Mouse (Mus musculus): Measurements from ENCODE around the gene Khdc4.

Khdc4 gene

DNA sequence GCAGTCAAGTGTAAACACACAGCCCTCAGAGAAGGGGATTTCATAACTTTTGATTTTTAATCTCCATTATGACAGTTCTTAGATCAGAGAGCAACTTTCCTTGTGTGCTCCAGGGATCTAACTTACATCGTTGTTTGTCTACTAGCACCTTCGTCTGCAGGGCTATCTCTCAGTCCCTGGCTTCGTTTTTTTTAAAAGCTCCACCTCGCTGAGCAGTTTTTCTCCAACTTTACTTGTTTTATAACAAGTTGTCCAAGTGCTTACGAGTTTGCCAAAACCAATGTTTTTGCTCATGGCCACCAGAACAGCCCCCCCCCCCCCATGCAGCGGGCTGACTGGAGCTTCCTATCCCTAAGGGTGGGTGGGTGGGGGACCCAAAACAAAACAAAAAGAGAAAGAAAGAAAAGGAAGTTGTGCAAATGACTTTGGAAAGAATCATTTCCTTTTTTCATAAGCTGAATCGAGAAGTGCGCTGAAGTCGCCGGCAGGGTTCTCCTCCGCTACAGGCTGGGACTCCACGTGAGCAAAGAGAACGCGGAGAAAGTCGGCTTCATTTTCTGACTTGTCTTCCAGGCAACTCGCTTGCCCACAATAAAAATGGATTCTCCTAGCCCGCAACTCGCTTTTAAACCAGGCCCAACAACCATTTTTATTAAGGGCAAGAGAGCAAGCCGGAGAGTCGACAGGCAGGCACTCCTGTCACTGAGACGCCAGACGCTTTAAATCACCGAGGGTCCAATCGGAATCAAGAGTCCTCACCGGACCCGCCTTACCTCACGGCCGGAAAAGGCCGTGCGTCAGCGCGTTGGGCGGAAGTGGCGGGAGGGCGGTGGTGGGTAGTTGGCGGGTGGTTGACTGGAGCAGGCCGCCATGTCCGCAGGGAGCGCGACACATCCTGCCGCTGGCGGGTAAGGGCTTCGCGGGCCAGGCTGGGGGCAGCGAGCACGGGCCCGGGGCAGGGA is at the start of gene Khdc4:
TSS of gene Khdc4 (plus strand) at position 824 of the 962 bp plus-strand sequence.
- peak; percentile 99 for DNase-seq

DNA sequence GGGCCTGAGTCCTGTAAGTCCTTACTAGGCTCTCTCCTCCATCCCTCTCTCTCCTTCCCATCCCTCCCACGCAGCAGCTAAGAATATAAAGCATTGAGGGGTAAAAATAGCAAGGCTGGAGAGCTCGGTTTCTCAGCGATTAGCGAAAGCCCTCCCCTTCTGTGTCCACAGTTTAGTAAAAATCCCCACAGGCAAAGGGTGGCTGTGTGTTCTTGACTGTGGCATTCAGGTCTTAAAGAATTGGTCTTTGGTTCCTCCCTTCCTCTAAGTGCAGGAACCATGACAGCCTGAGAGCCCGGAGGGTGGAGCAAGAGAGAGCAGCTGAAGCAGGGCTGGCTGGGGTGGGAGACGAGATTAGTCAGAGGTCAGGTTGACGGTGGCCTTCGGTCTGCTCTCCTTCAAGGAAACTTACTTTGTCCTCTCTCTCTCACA is 49.0 kb upstream of the Khdc4 start:
- no peak for DNase-seq

DNA sequence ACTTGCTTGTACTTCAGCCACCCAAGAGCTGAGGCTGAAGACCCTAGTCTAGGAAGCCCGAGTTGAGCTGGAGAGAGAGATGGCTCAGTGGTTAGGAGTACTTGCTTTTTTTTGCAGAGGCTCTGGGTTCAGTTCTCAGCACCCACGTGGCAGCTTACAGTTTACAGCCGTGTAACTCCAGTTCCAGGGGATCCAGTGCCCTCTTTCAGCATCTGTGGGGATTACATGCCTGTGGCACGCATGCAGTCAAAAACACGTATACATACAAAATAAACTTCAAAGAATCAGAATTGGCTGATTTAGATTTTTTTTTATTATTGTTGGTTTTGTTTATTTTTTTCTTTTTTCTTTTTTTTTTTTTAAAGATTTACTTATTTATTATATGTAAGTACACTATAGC is 48.5 kb upstream of the Khdc4 start:
- DNase-seq: no peak

DNA sequence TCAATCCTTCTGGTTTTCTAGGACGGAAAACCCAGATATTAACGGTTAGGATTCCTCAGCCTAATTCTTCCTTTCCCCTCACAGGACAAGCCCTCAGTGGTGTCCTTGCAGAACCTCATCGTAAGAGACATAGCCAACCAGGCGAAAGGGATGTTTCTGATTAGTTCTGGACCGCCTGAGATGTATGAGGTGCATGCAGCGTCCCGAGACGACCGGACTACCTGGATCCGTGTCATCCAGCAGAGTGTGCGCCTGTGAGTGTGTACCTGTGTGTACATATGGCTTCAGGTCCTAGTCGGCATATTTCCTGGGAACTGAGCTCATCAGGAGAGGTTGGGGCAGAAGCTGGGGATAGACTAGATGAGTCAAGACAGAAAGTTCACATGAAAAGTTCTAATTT is 46.4 kb upstream of the Khdc4 start:
- no peak for DNase-seq

DNA sequence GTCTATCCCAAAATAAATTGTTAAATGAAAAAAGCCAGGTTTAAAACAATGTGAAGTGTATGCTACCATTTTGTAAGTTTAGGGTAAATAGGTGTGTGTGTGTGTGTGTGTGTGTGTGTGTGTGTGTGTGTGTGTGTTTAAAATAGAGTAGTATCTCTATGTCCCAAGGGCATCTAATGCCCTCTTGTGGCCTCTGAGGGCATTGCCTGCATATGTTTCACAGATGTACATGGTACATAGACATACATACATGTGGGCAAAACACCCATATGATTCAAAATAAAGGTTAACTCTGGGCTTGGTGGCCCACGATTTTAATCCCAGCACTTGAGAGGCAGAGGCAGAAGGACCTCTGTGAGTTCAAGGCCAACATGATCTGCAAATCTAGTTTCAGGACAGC is 44.9 kb upstream of the Khdc4 start:
- DNase-seq: peak; percentile 44

DNA sequence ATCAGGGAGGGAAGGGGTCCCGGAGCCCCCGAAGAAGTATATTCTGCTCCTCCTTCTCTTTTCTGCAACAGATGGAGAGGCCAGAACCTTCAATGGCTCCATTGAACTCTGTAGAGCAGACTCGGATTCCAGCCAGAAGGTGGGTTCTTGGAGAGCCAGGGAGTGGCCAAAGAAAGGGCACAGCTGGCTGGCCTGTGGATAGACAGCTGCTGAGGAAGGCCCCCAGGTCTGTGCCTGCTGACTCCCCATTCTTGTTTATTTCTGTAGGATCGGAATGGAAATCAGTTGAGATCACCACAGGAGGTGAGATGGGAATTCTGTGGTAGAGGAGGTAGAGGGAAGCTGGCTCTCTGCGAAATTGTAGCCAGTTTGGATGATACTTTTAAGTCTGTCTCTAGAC is 42.5 kb upstream of the Khdc4 start:
- no peak for DNase-seq

DNA sequence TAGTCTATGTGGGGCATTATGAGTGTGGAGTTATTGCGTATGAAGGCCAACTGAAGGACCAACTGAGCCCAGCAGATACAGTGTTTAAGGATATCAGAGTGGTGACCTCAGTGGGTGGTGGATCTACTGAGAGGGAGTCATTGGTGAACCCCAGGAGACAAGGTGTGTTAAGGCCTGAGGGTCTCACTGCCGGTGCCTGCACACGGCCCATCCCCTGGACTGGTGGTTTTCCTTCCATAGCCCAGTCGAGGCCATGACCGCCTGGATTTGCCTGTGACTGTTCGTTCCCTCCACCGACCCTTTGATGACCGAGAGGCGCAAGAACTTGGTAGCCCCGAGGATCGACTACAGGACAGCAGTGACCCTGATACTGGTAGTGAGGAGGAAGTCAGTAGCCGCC is 39.7 kb upstream of the Khdc4 start:
- DNase-seq: no peak

DNA sequence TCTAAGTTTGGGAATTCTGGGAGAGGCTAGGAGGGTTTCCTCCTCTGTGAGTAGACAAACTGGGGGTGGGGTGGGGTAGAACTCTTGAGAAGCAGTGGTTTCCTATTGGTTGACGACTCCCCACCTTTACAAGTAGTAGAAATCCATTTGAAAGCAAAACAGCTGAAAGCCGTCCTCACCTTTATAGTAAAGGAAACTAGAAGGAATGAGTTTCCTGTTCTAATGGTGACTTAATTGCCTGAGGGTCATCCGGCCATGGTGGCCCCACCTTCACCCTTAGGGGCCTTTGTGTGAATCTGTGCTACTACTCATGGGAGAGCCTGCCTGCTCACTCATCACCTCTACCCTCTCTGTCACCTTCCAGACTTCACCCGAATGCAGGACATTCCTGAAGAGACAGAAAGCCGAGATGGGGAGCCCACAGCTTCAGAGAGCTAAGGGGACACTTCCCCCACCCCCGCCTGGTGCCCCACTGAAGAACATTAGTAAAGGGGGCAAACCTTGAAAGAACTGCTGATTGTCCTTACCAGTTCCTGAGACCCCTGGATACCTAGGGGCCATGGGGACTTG is 39.1 kb upstream of the Khdc4 start:
- no peak for DNase-seq

DNA sequence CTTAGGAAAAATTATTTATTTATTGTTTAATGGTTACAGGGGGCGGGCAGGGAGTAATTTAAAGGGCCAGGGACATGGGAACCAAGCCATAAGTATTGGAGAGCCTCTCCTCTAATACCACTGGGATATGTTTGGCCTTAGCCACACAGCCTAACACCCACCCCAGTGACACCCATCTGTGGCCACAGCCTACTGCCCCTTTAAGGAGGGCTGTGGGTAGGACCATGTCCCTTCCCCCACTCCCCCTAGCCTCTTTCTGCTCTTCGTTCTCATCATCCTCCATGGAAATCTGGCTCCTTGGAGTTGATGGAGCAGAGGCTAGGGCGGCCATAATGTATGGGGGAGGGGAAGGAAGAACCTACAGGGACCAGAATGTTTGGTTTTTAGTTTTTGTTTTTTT is 38.5 kb upstream of the Khdc4 start:
- no peak for DNase-seq

DNA sequence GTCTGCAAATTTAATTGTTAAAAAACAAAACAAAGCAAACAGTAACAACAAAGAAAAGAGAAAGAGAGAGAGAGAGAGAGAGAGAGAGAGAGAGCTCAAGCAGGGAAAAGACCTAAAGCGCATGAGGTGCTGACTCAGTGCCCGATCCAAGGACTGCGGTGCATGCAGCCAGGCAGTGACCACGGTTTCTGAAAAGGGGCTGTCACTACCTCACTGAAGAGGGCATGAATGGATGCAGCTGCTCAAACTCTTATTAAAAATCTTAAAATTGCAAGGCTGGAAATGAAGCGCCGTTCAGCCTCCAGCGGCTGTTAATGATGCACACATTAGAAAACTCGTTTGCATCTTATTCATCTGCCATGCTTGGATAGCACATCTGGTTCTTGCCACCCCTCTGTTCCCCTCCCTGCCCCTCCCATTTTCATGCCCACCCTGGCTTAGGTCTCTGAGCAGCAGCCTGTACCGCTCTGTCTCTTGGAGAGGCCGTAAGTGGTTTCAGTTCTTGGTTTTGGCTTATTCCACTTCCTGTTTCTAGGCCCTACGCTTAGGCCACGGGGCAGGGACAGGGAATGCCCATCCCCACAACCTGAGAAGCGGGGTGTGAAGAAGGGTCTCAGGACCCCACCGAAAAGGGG is 37.7 kb upstream of the Khdc4 start:
- no peak for DNase-seq

DNA sequence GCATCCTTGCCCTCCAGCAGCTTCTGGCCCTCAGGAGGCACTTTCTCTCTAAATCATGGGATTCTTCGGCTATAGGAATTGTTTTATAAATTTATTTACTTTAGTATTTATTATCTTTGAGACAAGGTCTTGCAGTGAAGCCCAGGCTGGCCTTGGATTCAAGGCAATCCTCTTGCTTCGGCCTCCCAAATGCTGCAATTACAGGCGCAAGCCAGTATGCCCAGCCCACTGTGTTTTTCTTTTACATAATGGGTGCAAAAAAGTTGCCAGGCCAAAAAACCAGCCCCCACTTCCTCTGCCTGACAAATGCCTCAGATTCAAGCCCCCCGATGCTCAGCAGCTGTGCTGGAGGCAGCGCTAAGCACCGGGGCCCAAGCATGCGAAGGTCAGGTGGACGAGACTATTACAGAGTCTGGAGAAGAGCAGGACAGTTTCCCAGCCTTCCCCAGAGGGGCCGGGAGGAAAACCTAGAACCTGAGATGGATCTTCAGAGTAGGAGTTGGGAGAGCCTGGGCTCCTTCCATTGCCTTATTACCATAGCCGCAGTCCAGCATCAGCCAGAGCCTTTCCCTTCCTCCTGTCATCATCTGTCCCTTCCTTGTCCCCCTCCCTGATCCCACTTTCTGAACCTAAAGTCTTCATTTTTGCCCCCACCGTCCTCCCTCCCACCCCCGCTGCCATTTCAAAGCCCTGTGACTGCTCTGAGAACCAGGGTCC is 37.0 kb upstream of the Khdc4 start:
- DNase-seq: no peak

DNA sequence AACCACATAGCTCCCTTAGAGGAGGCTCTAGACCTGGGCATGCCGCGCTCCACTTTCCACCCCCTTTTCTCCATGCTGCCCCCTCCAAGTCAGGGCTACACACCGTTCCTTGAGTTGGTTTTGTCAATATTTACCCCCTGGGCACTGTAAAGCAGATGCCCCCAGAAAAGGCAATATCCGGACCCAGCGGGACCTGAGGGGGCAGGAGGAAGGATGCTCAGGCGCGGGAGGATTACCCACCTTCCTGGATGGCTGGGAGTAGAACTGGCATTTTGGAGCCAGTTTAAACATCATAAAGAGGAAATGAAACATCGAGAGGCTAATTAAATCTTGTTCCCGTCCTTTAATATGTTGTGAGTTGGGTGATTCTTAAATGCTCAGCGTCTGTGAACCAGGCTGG is 36.4 kb upstream of the Khdc4 start:
- no peak for DNase-seq

DNA sequence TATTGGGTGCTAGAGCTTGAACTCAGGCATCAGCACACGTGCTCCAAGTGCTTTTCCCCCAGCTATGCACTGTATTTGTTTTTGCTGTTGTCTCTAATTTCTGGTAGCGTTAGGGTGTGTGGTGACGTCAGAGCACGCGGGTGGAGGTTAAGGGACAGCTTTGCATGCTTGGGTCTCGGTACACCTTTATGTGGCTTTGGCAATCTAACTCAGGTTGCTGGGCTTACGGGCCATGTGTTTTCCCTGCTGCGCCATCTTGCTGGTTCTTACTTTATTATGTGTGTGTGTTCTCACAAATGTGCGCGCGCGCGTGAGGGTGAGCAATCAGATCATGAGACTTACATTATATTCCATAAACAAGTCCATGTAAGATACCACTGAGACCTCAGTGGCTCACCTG is 35.6 kb upstream of the Khdc4 start:
- DNase-seq: no peak

DNA sequence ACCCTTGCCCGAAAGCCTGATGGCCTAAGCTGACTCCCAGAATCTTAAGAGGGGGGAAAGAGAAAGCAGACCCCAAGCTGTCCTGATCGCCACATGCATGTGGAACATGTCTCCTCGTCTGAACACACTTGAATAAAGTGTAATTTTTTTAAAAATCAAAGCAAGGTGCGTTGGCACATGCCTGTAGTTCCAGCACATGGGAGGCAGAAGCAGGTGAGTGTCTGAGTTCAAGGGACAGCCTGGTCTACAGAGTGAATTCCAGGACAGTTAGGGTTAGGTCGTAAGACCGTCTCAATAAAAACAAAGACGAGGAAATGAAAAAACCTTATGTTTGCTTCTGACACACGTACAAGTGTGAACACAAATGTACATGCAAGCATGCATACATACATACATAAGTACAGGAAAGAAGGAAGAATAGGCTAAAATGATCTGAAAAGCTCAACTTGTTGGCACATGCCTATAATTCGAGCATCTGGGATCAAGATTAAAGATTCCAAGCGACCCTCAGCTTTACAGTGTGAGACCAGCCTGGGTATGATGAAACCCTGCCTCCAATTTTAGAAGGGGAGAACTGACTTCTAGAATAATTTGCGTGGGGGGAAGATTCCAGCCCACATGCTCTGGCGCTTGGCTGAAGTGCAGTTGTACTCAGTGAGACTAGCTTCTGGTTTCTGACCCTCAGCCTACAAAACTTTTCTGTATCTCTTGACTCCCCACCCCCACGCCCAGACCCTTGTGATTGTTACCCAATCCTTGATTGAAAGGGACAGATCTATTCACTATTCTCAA is 34.7 kb upstream of the Khdc4 start:
- DNase-seq: no peak

DNA sequence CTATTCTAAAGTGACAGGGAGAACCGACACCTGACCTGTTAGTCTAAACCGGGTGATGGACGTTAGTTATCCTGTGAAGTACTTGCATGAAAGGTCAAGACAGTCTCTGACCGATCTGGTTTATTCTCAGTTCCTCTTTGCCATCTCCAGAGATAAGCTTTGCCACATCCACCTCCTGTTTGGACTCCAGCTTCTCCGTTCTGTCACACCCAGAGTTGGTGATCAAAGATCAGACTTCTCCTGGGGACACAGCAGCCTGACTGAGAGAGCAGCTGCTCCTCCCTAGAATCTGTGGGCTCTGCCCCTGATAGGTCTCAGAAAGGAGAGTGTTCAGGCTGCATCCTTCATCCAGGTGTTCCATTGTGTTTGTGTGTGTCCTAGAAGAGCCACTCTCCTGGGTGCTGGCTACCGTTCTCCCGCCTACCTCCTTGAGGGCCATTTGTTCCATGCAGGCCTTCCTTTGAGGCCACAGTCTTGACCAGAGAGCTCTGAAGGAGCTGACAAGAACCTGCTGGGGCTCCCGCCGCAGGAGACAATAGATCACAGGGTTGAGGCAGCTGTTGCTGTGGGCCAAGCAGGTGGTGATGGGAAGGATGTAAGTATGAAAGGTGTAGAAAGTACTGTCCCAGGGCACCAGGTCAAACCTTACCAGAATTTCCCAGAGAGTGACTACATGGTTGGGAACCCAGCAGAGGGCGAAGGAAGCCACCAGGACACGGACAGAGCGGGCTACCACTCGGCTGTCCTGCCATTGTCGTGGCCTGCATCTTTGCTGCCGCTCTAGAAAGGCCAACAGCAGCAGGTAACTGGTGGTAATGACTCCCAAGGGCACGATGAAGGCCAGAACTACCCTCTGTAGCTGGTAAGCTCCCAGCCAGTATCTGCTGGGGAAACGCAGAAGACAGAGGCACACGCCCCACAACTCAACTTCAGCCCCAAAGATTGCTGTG is 33.7 kb upstream of the Khdc4 start:
- no peak for DNase-seq

DNA sequence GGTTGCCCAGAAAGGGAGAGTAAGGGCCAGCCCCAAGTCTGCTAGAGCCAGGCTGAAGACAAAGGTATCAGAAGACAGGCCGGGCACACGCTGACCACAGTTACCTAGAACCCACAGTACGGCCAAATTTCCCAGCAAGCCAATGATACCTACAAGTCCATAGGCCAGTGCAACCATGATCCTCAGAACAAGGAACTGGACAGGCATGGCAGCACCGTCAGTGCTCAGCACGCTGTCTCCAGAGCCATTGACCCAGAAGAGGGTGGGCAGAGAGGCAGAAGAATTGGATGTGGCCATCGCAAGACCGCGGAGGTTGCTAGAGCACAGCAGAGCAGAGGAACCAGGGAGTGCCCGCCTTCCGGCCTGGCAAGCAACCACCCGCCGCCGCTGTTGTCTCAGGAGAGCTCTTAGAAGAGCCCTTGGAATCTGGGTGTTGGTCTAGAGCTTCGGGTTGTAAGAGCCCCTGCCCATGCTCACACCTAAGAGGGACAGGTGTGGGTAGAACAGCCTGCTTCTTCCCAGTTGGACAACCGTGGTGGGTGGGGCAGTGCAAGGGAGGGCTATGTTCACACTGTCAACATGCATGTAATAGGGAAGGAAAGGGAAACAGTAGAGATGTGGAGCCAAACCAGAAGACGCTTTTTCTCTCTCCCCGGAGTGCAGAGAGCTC is 32.6 kb upstream of the Khdc4 start, which contains the start of gene Rxfp4:
TSS of gene Rxfp4 (minus strand) at position 297 of the 670 bp plus-strand sequence.
- DNase-seq: no peak

DNA sequence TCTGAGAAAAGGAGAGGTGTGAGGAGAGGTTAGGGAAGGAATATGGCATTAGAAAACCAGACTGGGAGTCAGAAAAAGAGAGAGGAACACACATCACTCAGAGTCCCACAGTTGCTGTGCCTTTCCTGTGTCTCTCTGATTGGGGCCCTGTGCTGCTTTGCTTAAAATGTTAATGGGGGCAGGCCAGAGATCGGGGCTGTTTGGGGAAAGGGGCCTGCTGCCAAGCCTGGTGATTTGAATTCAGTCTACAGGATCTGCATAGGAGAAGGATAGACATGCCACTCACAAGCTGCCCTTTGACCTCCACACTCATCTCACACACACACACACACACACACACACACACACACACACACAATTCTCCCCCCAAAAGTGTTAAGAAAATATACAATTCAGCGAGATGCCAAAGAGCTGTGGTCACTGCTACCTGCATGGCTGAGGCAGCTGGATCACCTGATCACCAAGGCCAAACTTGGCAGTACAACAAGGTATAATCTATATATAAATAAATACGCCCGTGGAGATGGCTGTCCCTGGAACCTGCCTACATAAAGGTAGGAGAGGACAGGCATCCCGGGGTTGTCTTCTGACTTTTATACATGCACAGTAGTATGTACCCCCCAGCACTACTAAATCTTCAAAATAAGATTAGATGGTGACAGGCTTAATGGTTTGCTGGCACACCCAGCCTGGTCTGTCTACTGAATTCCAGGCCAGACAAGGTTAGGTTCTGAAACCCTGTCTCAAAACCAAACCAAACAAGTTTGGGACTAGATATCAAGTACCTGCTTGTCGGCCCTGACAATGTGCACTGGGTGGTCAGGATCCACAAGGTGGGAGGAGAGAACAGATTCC is 31.9 kb upstream of the Khdc4 start:
- no peak for DNase-seq

DNA sequence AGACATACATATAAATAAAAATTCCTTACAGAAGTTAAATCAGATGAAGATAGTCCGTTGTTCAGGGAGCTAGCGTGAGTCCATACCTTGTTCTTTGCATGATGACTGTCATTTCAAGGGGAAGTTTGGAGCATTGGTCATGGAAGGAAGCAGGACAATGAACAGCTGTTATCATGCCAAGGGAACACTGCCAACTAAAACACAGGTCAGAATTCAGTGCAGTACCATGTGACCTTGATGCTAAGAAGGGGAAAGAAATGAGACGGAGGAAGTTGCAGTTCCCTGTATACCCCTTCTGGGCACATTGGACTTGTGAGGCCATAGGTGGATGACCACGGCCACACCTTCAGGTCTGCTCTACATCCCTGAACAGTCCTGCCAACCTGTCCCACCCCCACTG is 31.0 kb upstream of the Khdc4 start:
- no peak for DNase-seq

DNA sequence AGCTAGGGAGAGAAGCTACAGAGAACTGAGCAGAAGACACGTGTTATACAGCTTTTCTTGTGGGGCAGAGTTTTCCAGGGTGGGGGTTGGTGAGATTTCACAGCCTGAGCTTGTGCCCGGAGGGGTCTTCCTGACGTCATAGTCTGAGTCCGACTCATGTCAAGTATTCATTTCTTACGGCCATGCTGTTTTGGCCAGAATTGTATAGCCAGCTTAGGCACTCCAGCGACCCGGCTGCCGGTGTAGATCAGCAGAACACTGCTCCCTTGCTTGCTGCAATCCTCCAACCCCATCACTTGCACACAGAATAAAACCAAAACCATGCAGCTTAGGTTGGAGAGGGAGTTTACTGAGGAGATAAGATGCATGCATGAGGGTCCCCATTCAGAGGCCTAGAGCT is 30.0 kb upstream of the Khdc4 start:
- no peak for DNase-seq
